Mouse (Mus musculus): ENCODE results near the gene Best1.

The Best1 gene

GRCm38 (mm10) chr19:10023304-10023758 is 21.9 kb upstream of the Best1 start:
- no peak for DNase-seq (ENCODE audit: low read depth, low spot score)

GRCm38 (mm10) chr19:10022414-10023303 is 21.2 kb upstream of the Best1 start:
- DNase-seq (ENCODE audit: low read depth, low spot score) = no peak

GRCm38 (mm10) chr19:10021981-10022380 is 20.5 kb upstream of the Best1 start:
- DNase-seq (ENCODE audit: low read depth, low spot score) = no peak

- no peak for DNase-seq (ENCODE audit: low read depth, low spot score)
Observed at GRCm38 (mm10) chr19:10019214-10019760, 17.9 kb upstream of the Best1 start.

- DNase-seq (ENCODE audit: low read depth, low spot score) = no peak
Observed at GRCm38 (mm10) chr19:10018527-10018818, 17.0 kb upstream of the Best1 start.

GRCm38 (mm10) chr19:10017637-10018526 is 16.4 kb upstream of the Best1 start:
- peak; percentile 87 for DNase-seq (ENCODE audit: low read depth, low spot score)

GRCm38 (mm10) chr19:10016151-10016550 is 14.7 kb upstream of the Best1 start:
- DNase-seq (ENCODE audit: low read depth, low spot score) = peak; percentile 51

GRCm38 (mm10) chr19:10015442-10015841 is 14.0 kb upstream of the Best1 start:
- peak; percentile 34 for DNase-seq (ENCODE audit: low read depth, low spot score)

- DNase-seq (ENCODE audit: low read depth, low spot score) = peak; percentile 86
Observed at GRCm38 (mm10) chr19:10014824-10015223, 13.4 kb upstream of the Best1 start.

GRCm38 (mm10) chr19:10013913-10014312 is 12.5 kb upstream of the Best1 start:
- no peak for DNase-seq (ENCODE audit: low read depth, low spot score)

- no peak for DNase-seq (ENCODE audit: low read depth, low spot score)
Observed at GRCm38 (mm10) chr19:10013348-10013747, 11.9 kb upstream of the Best1 start.

- DNase-seq (ENCODE audit: low read depth, low spot score) = no peak
Observed at GRCm38 (mm10) chr19:10012827-10013278, 11.4 kb upstream of the Best1 start.

GRCm38 (mm10) chr19:10011408-10011807 is 10.0 kb upstream of the Best1 start:
- no peak for DNase-seq (ENCODE audit: low read depth, low spot score)

- DNase-seq (ENCODE audit: low read depth, low spot score) = no peak
Observed at GRCm38 (mm10) chr19:10003696-10004095, 2.3 kb upstream of the Best1 start.

- peak; percentile 66 for DNase-seq (ENCODE audit: low read depth, low spot score)
Observed at GRCm38 (mm10) chr19:10000330-10000729, 1.1 kb downstream of the Best1 start.

- no peak for DNase-seq (ENCODE audit: low read depth, low spot score)
Observed at GRCm38 (mm10) chr19:9998736-9999486, 2.5 kb downstream of the Best1 start.

- no peak for DNase-seq (ENCODE audit: low read depth, low spot score)
Observed at GRCm38 (mm10) chr19:9998063-9998416, 3.4 kb downstream of the Best1 start.

- no peak for DNase-seq (ENCODE audit: low read depth, low spot score)
Observed at GRCm38 (mm10) chr19:9997204-9998062, 4.0 kb downstream of the Best1 start.

GRCm38 (mm10) chr19:9993036-9993656 is 8.3 kb downstream of the Best1 start:
- peak; percentile 65 for DNase-seq (ENCODE audit: low read depth, low spot score)
